Mouse (Mus musculus): ENCODE data around the gene Pde9a. TPM values are rescaled to one million over a fixed set of nuclear protein-coding genes. Genes with fewer than 3 reads are reported as not detected.

Gene Pde9a
- polyA plus RNA-seq, 1 experiment, result 0.99 TPM

DNA sequence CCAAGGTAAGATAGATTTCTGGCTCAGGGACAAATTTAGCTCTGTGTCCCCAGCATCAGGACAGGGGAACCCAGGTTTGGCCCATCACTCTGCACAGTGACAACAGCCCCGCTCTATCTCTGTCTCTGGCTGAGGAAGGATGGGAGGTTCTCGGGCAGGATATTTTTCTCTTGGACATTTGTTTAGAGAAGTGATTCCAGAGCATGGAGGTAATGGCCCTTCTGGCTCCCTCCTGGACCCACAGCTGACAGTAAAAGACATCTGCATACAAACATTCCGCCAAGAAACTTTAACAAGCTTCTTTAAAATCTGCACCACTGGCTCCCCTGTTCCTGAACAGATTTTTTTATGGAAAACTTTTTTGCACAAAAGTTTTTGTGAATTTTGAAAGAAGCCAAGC, 67.5 kb downstream of the Pde9a start:
- no peak overlapping the region for H3K27ac ChIP-seq (replicated peaks; ENCODE audit: low read depth, low read length)
- H3K4me1 ChIP-seq (ENCODE audit: control insufficient read depth, insufficient read depth, insufficient read length, low read length), result 0 out of 2 replicates have a peak, but pooled peaks cover 3% of the 10 kb centered on the region
- no peak overlapping the region for H3K4me3 ChIP-seq (ENCODE audit: insufficient read depth, low read depth, low read length)

GRCm38 (mm10) chr17:31454056-31454455, 68.0 kb downstream of the Pde9a start:
- no peak overlapping the region for H3K27ac ChIP-seq (replicated peaks; ENCODE audit: low read depth, low read length)

GRCm38 (mm10) chr17:31456723-31457567, 70.9 kb downstream of the Pde9a start:
- Histone ChIP-seq H3K4me1 (ENCODE audit: control insufficient read depth, insufficient read depth, insufficient read length, low read length) (0 out of 2 replicates have a peak, but pooled peaks cover 3% of the 10 kb centered on the region), H3K27ac (replicated peaks; ENCODE audit: low read depth, low read length) (no peak overlapping the region), H3K4me3 (ENCODE audit: insufficient read depth, low read depth, low read length) (no peak overlapping the region)

More at GRCm38 (mm10) chr17:31454056-31454455, 68.0 kb downstream of the Pde9a start:
- Histone ChIP-seq H3K4me1 (ENCODE audit: control insufficient read depth, insufficient read depth, insufficient read length, low read length) (0 out of 2 replicates have a peak, but pooled peaks cover 3% of the 10 kb centered on the region), H3K4me3 (ENCODE audit: insufficient read depth, low read depth, low read length) (no peak overlapping the region)

- Histone ChIP-seq H3K4me3 (ENCODE audit: insufficient read depth, low read depth, low read length) (no peak overlapping the region), H3K4me1 (ENCODE audit: control insufficient read depth, insufficient read depth, insufficient read length, low read length) (0 out of 2 replicates have a peak, but pooled peaks cover 3% of the 10 kb centered on the region), H3K27ac (replicated peaks; ENCODE audit: low read depth, low read length) (no peak overlapping the region)
These were observed 74.4 kb downstream of the Pde9a start for GRCm38 (mm10) chr17:31460416-31460815.

- Histone ChIP-seq H3K4me1 (ENCODE audit: control insufficient read depth, insufficient read depth, insufficient read length, low read length) (0 out of 2 replicates have a peak, but pooled peaks cover 3% of the 10 kb centered on the region), H3K4me3 (ENCODE audit: insufficient read depth, low read depth, low read length) (no peak overlapping the region), H3K27ac (replicated peaks; ENCODE audit: low read depth, low read length) (no peak overlapping the region)
These were observed 76.5 kb downstream of the Pde9a start for GRCm38 (mm10) chr17:31462506-31462905.

DNA sequence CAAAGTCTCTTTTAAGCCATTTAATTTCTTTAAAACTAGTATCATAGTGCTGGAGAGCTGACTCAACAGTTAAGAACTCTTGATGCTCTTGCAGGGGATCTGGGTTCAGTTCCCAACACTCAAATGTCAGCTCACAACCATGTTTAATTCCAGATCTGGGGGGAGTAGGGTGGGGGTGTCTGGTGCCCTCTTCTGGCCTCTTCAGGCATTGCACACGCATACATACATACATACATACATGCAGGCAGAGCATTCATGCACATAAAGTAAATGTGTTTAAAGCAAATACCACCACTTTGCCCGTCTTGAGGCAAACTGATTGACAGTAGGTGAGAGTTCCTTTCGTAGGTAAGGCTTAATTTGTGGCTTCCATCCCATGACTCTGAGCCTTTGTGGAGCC, 80.8 kb downstream of the Pde9a start:
- Histone ChIP-seq H3K4me1 (ENCODE audit: control insufficient read depth, insufficient read depth, insufficient read length, low read length) (no peaks in the 10 kb centered on the region), H3K27ac (replicated peaks; ENCODE audit: low read depth, low read length) (no peak overlapping the region), H3K4me3 (ENCODE audit: insufficient read depth, low read depth, low read length) (no peak overlapping the region)

- H3K4me1 ChIP-seq (ENCODE audit: control insufficient read depth, insufficient read depth, insufficient read length, low read length), result no peaks in the 10 kb centered on the region
- H3K27ac ChIP-seq (replicated peaks; ENCODE audit: low read depth, low read length), result no peak overlapping the region
- no peak overlapping the region for H3K4me3 ChIP-seq (ENCODE audit: insufficient read depth, low read depth, low read length)
These were observed 82.5 kb downstream of the Pde9a start for GRCm38 (mm10) chr17:31468496-31468895.

- Histone ChIP-seq H3K4me1 (ENCODE audit: control insufficient read depth, insufficient read depth, insufficient read length, low read length) (no peaks in the 10 kb centered on the region), H3K4me3 (ENCODE audit: insufficient read depth, low read depth, low read length) (no peak overlapping the region), H3K27ac (replicated peaks; ENCODE audit: low read depth, low read length) (no peak overlapping the region)
These were observed 84.9 kb downstream of the Pde9a start for GRCm38 (mm10) chr17:31470766-31471418.

DNA sequence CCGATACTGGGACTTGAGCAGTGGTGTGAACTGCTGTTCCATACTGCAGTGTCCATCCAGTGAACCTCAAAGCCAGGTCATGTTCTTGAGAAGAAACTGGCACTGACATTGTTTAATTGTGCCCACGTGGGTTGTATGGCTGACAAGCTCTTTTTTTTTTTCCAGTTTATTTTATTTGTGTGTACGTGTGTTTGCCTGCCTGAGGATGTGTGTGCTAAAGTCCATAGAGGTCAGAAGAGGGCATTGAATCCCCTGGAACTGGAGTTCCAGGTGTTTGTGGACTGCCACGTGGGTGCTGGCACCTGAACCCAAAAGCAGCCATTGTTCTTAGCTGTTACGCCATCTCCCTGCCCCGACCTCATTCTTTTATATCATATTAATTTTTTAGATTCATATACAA, 88.4 kb downstream of the Pde9a start:
- Histone ChIP-seq H3K27ac (replicated peaks; ENCODE audit: low read depth, low read length) (no peak overlapping the region), H3K4me3 (ENCODE audit: insufficient read depth, low read depth, low read length) (no peak overlapping the region), H3K4me1 (ENCODE audit: control insufficient read depth, insufficient read depth, insufficient read length, low read length) (no peaks in the 10 kb centered on the region)

DNA sequence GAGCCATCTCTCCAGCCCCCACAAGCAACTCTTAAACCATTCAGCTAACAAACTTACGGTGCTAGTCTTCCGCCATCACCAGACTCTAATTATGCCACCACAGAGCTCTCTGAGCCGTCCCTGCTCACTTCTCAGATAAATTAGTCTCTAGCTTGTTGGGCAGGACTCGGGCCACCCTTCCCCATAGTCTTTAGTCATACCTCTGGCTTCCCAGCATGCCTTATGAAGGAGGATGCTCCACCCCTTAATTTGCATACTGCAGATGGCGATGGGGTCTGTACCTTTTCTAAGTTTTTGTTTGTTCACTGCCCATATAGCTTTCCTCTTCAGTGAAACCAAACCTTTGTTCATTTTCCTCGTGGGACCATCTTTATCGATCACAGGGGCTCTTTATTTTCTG, 92.6 kb downstream of the Pde9a start:
- Histone ChIP-seq H3K4me1 (ENCODE audit: control insufficient read depth, insufficient read depth, insufficient read length, low read length) (no peaks in the 10 kb centered on the region), H3K4me3 (ENCODE audit: insufficient read depth, low read depth, low read length) (no peak overlapping the region), H3K27ac (replicated peaks; ENCODE audit: low read depth, low read length) (no peak overlapping the region)

DNA sequence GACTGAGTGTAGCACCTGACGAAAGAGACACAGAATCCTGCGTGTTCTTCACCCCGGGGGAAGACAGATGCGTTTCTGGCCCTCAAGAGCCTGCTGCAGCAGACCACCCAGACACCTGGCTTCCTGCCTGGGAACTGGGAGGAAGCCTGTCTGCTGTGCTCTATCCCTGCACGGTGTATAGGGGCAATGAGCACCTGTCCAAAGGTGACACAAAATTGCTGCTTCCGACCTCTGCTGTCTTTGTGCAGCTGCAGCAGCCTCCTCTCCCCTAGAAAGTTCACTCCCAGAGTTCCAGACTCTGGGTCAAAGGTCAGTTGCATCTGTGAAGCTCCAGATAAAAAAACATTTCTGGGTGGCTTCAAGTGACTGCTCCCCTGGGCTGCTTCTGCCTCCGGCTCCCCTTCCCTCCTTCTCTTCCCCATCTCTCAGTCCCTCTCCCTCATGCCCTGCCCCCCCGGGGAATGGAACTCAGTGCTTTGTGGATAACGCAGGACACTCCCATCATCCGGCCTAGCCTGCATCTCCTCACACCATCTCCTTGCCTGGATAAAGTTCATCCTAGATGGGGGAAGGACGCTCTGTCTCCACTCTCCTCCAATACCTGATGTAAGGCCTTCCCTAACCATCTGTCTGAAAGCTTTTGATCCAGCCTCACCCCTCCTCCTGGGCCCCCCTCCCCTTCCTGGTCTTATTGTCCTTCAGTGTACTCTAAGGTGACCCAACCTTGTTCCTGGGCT, 93.3 kb downstream of the Pde9a start:
- H3K27ac ChIP-seq (replicated peaks; ENCODE audit: low read depth, low read length), result no peak overlapping the region
- H3K4me1 ChIP-seq (ENCODE audit: control insufficient read depth, insufficient read depth, insufficient read length, low read length), result no peaks in the 10 kb centered on the region
- no peak overlapping the region for H3K4me3 ChIP-seq (ENCODE audit: insufficient read depth, low read depth, low read length)

DNA sequence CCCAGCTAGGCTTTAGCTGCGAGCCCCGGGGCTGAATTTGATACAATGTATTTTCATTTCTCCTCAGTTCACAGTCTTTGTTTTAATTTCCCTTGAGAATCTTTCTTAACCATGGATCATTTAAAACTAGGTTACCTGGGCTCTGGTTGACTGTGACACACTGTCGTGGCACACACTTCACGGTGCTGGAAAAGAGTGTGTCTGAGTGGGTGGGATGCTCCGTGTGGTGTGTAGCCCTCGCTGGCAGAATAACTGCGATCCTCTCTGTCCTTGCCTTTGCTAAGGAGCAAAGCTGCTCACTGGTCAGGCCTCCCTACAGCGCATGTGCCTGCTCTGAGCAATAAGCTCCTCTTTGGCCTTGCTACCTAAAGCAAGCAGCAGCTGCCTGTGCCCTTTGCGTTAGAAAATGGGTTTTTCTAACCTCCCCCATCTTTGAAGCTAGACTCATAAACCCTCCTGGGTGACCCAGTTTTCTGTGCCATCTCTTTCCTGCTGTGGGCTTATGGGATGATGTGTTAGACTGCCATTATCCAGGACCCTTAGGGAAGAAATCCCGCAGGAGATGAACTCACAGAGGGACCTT, 100.7 kb downstream of the Pde9a start:
- H3K4me3 ChIP-seq (ENCODE audit: insufficient read depth, low read depth, low read length), result no peak overlapping the region
- no peak overlapping the region for H3K27ac ChIP-seq (replicated peaks; ENCODE audit: low read depth, low read length)
- H3K4me1 ChIP-seq (ENCODE audit: control insufficient read depth, insufficient read depth, insufficient read length, low read length), result no peaks in the 10 kb centered on the region

GRCm38 (mm10) chr17:31487433-31488060, 101.5 kb downstream of the Pde9a start:
- no peaks in the 10 kb centered on the region for H3K4me1 ChIP-seq (ENCODE audit: control insufficient read depth, insufficient read depth, insufficient read length, low read length)
- H3K4me3 ChIP-seq (ENCODE audit: insufficient read depth, low read depth, low read length), result no peak overlapping the region
- no peak overlapping the region for H3K27ac ChIP-seq (replicated peaks; ENCODE audit: low read depth, low read length)

GRCm38 (mm10) chr17:31491355-31491754, 105.3 kb downstream of the Pde9a start:
- no peak overlapping the region for H3K4me3 ChIP-seq (ENCODE audit: insufficient read depth, low read depth, low read length)
- H3K27ac ChIP-seq (replicated peaks; ENCODE audit: low read depth, low read length), result no peak overlapping the region
- H3K4me1 ChIP-seq (ENCODE audit: control insufficient read depth, insufficient read depth, insufficient read length, low read length), result no peaks in the 10 kb centered on the region
